Mouse (Mus musculus): Measurements from ENCODE around the gene Serp2. TPM values are rescaled to one million over a fixed set of nuclear protein-coding genes. Genes with fewer than 3 reads are reported as not detected.

The Serp2 gene
- polyA plus RNA-seq, 1 experiment from 2014 or later = 23.3 TPM

DNA sequence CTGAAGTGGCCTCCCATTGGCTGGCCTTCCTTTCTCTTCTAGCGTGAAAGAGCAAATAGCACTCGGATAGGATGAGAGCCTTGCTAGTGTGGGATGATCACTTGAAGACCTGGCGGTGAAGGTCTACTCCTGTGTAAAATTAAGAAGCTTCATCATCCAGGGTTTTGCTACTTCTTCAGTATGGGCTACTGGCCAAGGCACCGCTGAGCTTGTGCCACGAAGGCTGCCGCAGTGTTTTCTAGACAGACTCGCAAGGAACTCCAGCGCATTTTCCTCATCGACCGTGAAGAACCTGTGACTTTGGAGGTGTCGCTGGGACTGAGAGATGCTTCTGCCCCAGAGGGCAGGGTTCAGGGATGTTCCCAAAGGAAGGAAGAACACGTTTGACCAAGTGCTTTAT lies 36.0 kb upstream of the Serp2 start:
- no peak overlapping the region for H3K27ac ChIP-seq
- WGBS = 89% methylated on average over 12 of the region's 12 CpGs
- no peaks in the 10 kb centered on the region for H3K27me3 ChIP-seq
- H3K4me2 ChIP-seq (replicated peaks) = no peak overlapping the region
- H3K36me3 ChIP-seq = no peaks in the 10 kb centered on the region
- H3K4me3 ChIP-seq = no peak overlapping the region
- peaks cover 4% of the 10 kb centered on the region for H3K4me1 ChIP-seq
- ATAC-seq (ENCODE audit: insufficient number of reproducible peaks, insufficient read depth, low FRiP score, low TSS enrichment) = no peak
- no peaks in the 10 kb centered on the region for H3K9me3 ChIP-seq
- H3K9ac ChIP-seq = no peak overlapping the region

DNA sequence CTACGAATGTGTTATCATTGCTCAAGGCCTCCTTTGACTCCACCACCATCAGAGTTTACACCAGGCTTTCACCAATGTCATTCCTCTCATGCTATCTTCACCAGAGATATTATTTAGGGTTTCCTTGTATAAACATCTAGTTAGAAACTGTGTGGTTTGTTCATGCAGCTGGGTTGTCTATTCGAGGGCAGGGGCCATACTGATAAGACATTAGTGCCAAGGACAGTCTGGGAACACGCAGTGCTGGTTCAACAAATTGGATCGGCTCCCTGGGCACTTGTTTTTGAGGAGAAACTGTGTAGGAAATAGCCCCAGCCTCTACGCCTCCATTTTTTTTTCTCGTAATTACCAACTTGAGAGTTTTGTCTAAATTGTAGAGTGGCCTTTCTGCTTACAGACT lies 35.4 kb upstream of the Serp2 start:
- H3K27ac ChIP-seq = no peak overlapping the region
- WGBS = 89% methylated on average over 6 of the region's 6 CpGs
- H3K9ac ChIP-seq = no peak overlapping the region
- no peaks in the 10 kb centered on the region for H3K9me3 ChIP-seq
- H3K36me3 ChIP-seq = no peaks in the 10 kb centered on the region
- no peak overlapping the region for H3K4me2 ChIP-seq (replicated peaks)
- no peaks in the 10 kb centered on the region for H3K4me1 ChIP-seq
- no peaks in the 10 kb centered on the region for H3K27me3 ChIP-seq
- H3K4me3 ChIP-seq = no peak overlapping the region
- ATAC-seq (ENCODE audit: insufficient number of reproducible peaks, insufficient read depth, low FRiP score, low TSS enrichment) = no peak

- H3K27ac ChIP-seq = no peak overlapping the region
- no peaks in the 10 kb centered on the region for H3K27me3 ChIP-seq
- no peaks in the 10 kb centered on the region for H3K4me1 ChIP-seq
- H3K4me2 ChIP-seq (replicated peaks) = no peak overlapping the region
- no peak overlapping the region for H3K9ac ChIP-seq
- H3K4me3 ChIP-seq = no peak overlapping the region
- H3K36me3 ChIP-seq = no peaks in the 10 kb centered on the region
- no peak for ATAC-seq (ENCODE audit: insufficient number of reproducible peaks, insufficient read depth, low FRiP score, low TSS enrichment)
- no peaks in the 10 kb centered on the region for H3K9me3 ChIP-seq
- WGBS = 85% methylated on average over 7 of the region's 7 CpGs
Observed at GRCm38 (mm10) chr14:76590134-76590533, 33.4 kb upstream of the Serp2 start.

DNA sequence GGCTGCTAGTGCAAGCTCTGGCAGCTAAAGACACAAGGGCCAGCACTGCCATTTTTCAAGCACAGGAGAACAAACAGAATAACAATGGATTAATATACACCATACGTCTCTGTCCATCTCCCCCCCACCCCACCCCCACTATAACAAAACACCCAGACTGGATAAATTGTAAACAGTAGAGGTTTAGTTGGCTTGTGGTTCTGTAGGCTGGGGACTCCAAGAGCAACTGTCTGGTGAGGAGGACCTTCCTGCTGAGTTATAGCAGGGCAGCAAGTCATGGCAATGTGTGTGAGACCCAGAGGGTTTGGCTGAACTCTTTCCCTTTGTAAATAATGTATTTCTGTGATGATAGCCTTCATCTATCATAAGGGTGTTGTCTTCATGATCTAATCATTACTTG lies 33.0 kb upstream of the Serp2 start:
- Histone ChIP-seq H3K9me3 (no peaks in the 10 kb centered on the region), H3K9ac (no peak overlapping the region), H3K27me3 (no peaks in the 10 kb centered on the region), H3K4me1 (no peaks in the 10 kb centered on the region), H3K4me3 (no peak overlapping the region), H3K4me2 (replicated peaks) (no peak overlapping the region), H3K27ac (no peak overlapping the region), H3K36me3 (no peaks in the 10 kb centered on the region)
- 67% methylated on average over 1 of the region's 1 CpGs for WGBS
- no peak for ATAC-seq (ENCODE audit: insufficient number of reproducible peaks, insufficient read depth, low FRiP score, low TSS enrichment)

- Histone ChIP-seq H3K36me3 (no peaks in the 10 kb centered on the region), H3K4me1 (no peaks in the 10 kb centered on the region), H3K4me2 (replicated peaks) (no peak overlapping the region), H3K27me3 (no peaks in the 10 kb centered on the region), H3K4me3 (no peak overlapping the region), H3K27ac (no peak overlapping the region), H3K9me3 (no peaks in the 10 kb centered on the region), H3K9ac (no peak overlapping the region)
- 50% methylated on average over 13 of the region's 13 CpGs for WGBS
- no peak for ATAC-seq (ENCODE audit: insufficient number of reproducible peaks, insufficient read depth, low FRiP score, low TSS enrichment)
Observed at GRCm38 (mm10) chr14:76585831-76586405, 29.2 kb upstream of the Serp2 start.

GRCm38 (mm10) chr14:76583985-76584384 lies 27.3 kb upstream of the Serp2 start:
- 85% methylated on average over 7 of the region's 7 CpGs for WGBS

DNA sequence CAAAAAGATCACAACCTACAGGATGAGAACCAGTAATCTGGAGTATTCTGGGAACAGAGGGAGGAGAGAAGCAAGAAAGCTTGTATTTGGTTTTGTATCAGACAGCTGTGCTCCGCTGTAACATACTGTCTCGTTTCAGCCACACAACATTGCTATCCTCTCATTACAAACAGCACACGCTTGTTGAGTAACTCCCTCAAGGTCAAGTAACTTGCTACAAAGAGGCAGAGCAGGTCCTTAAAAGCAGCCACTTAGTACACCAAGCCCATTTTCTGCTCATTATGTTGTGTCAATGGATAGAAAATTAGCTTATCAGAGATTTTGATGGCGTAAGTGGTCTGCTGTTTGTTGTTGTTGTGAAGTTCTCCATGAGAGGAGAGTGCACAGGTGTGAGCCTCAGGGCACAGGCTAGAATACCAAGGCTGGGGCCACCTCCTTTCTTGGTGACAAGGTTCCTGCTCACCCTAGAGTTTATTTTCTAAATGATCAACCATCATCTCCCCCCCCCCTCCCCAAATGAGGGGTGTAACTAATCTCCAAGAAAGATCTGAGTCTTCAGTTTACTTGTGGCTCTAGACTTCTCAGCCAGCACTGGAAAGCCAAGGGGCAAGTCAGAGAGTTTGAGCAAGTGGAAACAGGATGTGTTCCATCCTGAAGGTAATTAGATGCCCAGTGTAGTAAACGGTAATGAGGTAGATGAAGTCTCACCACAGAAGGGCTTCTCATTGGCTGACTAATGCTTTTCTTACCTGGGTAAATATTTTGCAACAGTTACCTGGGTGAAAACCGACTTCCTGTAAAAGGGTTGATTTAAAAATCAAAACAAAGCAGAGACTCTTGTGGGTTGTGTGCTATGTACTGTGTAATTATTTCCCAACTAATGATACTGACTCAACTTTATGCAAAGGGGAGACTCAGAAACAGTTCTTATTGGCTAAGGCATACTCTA lies 25.6 kb upstream of the Serp2 start:
- 67% methylated on average over 6 of the region's 6 CpGs for WGBS
- H3K27me3 ChIP-seq = no peaks in the 10 kb centered on the region
- no peaks in the 10 kb centered on the region for H3K9me3 ChIP-seq
- H3K4me1 ChIP-seq = no peaks in the 10 kb centered on the region
- H3K27ac ChIP-seq = no peak overlapping the region
- no peak overlapping the region for H3K4me2 ChIP-seq (replicated peaks)
- ATAC-seq (ENCODE audit: insufficient number of reproducible peaks, insufficient read depth, low FRiP score, low TSS enrichment) = no peak
- no peaks in the 10 kb centered on the region for H3K36me3 ChIP-seq
- H3K4me3 ChIP-seq = no peak overlapping the region
- no peak overlapping the region for H3K9ac ChIP-seq

More at GRCm38 (mm10) chr14:76583985-76584384, 27.3 kb upstream of the Serp2 start:
- Histone ChIP-seq H3K4me3 (no peak overlapping the region), H3K36me3 (no peaks in the 10 kb centered on the region), H3K27ac (no peak overlapping the region), H3K9me3 (no peaks in the 10 kb centered on the region), H3K4me1 (no peaks in the 10 kb centered on the region), H3K4me2 (replicated peaks) (no peak overlapping the region), H3K27me3 (no peaks in the 10 kb centered on the region), H3K9ac (no peak overlapping the region)
- 0 out of 2 replicates have a peak, but pooled peaks have one; percentile 35 for ATAC-seq (ENCODE audit: insufficient number of reproducible peaks, insufficient read depth, low FRiP score, low TSS enrichment)

GRCm38 (mm10) chr14:76579660-76580061 lies 23.0 kb upstream of the Serp2 start:
- Histone ChIP-seq H3K4me2 (replicated peaks) (no peak overlapping the region), H3K4me3 (no peak overlapping the region), H3K27ac (no peak overlapping the region), H3K9me3 (no peaks in the 10 kb centered on the region), H3K9ac (no peak overlapping the region), H3K27me3 (no peaks in the 10 kb centered on the region), H3K4me1 (no peaks in the 10 kb centered on the region), H3K36me3 (no peaks in the 10 kb centered on the region)
- ATAC-seq (ENCODE audit: insufficient number of reproducible peaks, insufficient read depth, low FRiP score, low TSS enrichment) = no peak
- WGBS = 73% methylated on average over 2 of the region's 2 CpGs

- Histone ChIP-seq H3K9me3 (no peaks in the 10 kb centered on the region), H3K27ac (no peak overlapping the region), H3K4me2 (replicated peaks) (no peak overlapping the region), H3K36me3 (no peaks in the 10 kb centered on the region), H3K4me3 (no peak overlapping the region), H3K27me3 (no peaks in the 10 kb centered on the region), H3K4me1 (no peaks in the 10 kb centered on the region), H3K9ac (no peak overlapping the region)
- ATAC-seq (ENCODE audit: insufficient number of reproducible peaks, insufficient read depth, low FRiP score, low TSS enrichment) = no peak
- 57% methylated on average over 2 of the region's 2 CpGs for WGBS
Observed at GRCm38 (mm10) chr14:76577840-76578239, 21.2 kb upstream of the Serp2 start.

DNA sequence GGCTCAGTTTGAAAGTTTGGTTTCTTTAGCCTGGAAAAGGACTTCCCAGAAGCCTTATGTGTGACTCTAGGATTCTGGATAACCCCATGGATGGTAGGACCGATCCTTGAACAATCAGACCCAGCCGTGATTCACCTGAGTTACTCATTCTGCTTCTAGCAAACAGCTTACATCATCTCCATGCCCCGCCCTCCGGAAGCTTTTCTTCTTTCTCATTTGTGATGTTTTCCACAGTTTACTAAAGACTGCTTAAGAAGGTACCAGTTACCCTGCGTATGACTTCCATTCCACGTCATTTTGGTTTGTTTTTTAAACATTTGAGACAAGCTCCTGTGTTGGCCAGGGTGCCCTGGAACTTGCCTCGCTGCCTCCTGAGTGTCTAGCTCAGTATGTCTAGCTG lies 13.6 kb upstream of the Serp2 start:
- Histone ChIP-seq H3K4me1 (peaks cover 17% of the 10 kb centered on the region), H3K9me3 (no peaks in the 10 kb centered on the region), H3K36me3 (no peaks in the 10 kb centered on the region), H3K4me2 (replicated peaks) (no peak overlapping the region), H3K4me3 (no peak overlapping the region), H3K27ac (peak overlapping the region; percentile 37; the same call in 1 of the 2 replicates), H3K27me3 (no peaks in the 10 kb centered on the region), H3K9ac (no peak overlapping the region)
- WGBS = 78% methylated on average over 7 of the region's 7 CpGs
- ATAC-seq (ENCODE audit: insufficient number of reproducible peaks, insufficient read depth, low FRiP score, low TSS enrichment) = no peak

GRCm38 (mm10) chr14:76569271-76569961 lies 12.7 kb upstream of the Serp2 start:
- no peak overlapping the region; the same call in 1 of the 2 replicates for H3K4me2 ChIP-seq (replicated peaks)
- no peaks in the 10 kb centered on the region for H3K27me3 ChIP-seq
- H3K27ac ChIP-seq = peak overlapping the region; percentile 69
- no peak overlapping the region for H3K9ac ChIP-seq
- peak; percentile 82 for ATAC-seq (ENCODE audit: insufficient number of reproducible peaks, insufficient read depth, low FRiP score, low TSS enrichment)
- no peaks in the 10 kb centered on the region for H3K36me3 ChIP-seq
- H3K4me3 ChIP-seq = no peak overlapping the region
- peaks cover 17% of the 10 kb centered on the region for H3K4me1 ChIP-seq
- H3K9me3 ChIP-seq = no peaks in the 10 kb centered on the region
- WGBS = 29% methylated on average over 9 of the region's 9 CpGs

Measured in embryonic facial prominence, embryonic 12.5 days (tissue).